12 mouse cellular contexts compared by ENCODE assay signal in the genomic region with DNA sequence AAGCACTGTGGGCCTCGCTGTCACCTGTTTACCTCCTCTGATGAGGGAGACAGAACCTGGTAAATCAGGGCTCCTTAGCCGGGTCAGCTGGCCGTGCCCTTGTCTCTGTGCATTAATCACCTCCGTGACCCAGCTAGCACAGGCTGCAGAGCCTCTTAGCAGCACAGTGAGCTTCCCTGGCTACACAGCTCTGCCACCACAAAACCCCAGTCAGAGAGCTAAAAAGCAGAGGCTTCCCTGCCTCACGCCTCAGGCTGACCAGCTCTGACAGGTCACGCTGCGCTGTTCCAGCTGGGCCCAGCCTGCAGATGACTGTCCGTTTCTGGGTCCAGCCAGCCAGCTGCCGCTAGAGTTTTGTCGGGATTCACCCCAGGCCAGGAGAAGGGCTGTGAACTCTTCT.
DNase-seq lines count a peak whose midpoint lies in the region; ATAC-seq and TF ChIP-seq lines count a peak whose summit lies in the region.
"Had no signal": no experiment of that assay in that cellular context is flagged by ENCODE, and none has a peak within 500 bp of the region (broad histone marks: within the 10 kb centered on the region; RNA-seq: fewer than 3 reads in every experiment).

No protein-coding gene starts in this region.

- no peak overlapping the region for H3K4me3 ChIP-seq in heart, adult 2 months
- no peak overlapping the region for H3K4me3 ChIP-seq in heart, embryonic 12.5 days
- no peak overlapping the region for H3K4me3 ChIP-seq in lung, embryonic 16.5 days (ENCODE audit: low read length)
- H3K4me3 ChIP-seq: embryonic facial prominence, embryonic 13.5 days; limb, embryonic 13.5 days had no signal

- H3K9me3 ChIP-seq in heart, embryonic 12.5 days (replicated peaks) = peaks cover 6% of the 10 kb centered on the region
- H3K9me3 ChIP-seq in lung, embryonic 16.5 days (ENCODE audit: control insufficient read depth, low read length) = no peaks in the 10 kb centered on the region
- H3K9me3 ChIP-seq: embryonic facial prominence, embryonic 13.5 days had no signal

- no peak overlapping the region for H3K9ac ChIP-seq in heart, adult 2 months (ENCODE audit: low read depth, low read length)
- no peak overlapping the region for H3K9ac ChIP-seq in heart, embryonic 12.5 days
- no peak overlapping the region for H3K9ac ChIP-seq in lung, embryonic 16.5 days (ENCODE audit: low read length)
- H3K9ac ChIP-seq: embryonic facial prominence, embryonic 13.5 days; limb, embryonic 13.5 days had no signal

- no peaks in the 10 kb centered on the region for H3K79me2 ChIP-seq in heart, adult 2 months (replicated peaks; ENCODE audit: control insufficient read depth, insufficient read depth, low read length)

- TF ChIP-seq POLR2A in heart, adult 2 months (IDR thresholded peaks at IDR 0.05; ENCODE audit: insufficient read depth, low read depth, low read length) = no peak
- no peak for TF ChIP-seq POLR2A in brain, embryonic 14.5 days (IDR thresholded peaks at IDR 0.05; ENCODE audit: borderline replicate concordance, extremely low read depth, insufficient read depth, insufficient read length, poor library complexity, severe bottlenecking)

- TF ChIP-seq EP300 in heart, adult 2 months (IDR thresholded peaks at IDR 0.05; ENCODE audit: insufficient read depth, low read depth, low read length) = no peak

- no peak for ATAC-seq in heart, embryonic 12.5 days (ENCODE audit: insufficient number of reproducible peaks, low FRiP score)
- 0 out of 2 replicates have a peak, but pooled peaks have one; percentile 23 for ATAC-seq in lung, embryonic 16.5 days (ENCODE audit: low read depth)
- ATAC-seq: activated CD4-positive, CD25-positive, alpha-beta regulatory T cell, adult 4 months had no signal

- intact Hi-C loops in heart, adult 2 months (cut with DNase I) = no loop called here

- H3K4me2 ChIP-seq in heart, embryonic 12.5 days = no peak overlapping the region
- H3K4me2 ChIP-seq in lung, embryonic 16.5 days (ENCODE audit: low read depth, low read length) = no peak overlapping the region
- H3K4me2 ChIP-seq: embryonic facial prominence, embryonic 13.5 days; limb, embryonic 13.5 days had no signal

- peak; percentile 60 to 62 for DNase-seq in heart, adult 2 months
- peak; percentile 25 for DNase-seq in brain, embryonic 14.5 days (ENCODE audit: low read depth)
- DNase-seq in heart, adult 9 months (ENCODE audit: low spot score in 2 of 2) = peak; percentile 57 to 58
- no peak for DNase-seq in layer of hippocampus, adult 9-10 months (ENCODE audit: low spot score)
- no peak for DNase-seq in cerebellum, adult 18-20 months
- DNase-seq in adrenal gland, adult 8-10 months = no peak
- DNase-seq: right cerebral cortex, postnatal 14 days had no signal

- TF ChIP-seq CTCF in heart, adult 2 months (IDR thresholded peaks at IDR 0.05) = no peak
- TF ChIP-seq CTCF in brain, embryonic 14.5 days (IDR thresholded peaks at IDR 0.05; ENCODE audit: borderline replicate concordance, extremely low read depth, insufficient read depth, insufficient read length) = no peak

- no peak overlapping the region for H3K27ac ChIP-seq in heart, adult 2 months
- no peak overlapping the region for H3K27ac ChIP-seq in heart, embryonic 12.5 days (ENCODE audit: poor library complexity, severe bottlenecking)
- H3K27ac ChIP-seq in lung, embryonic 16.5 days (ENCODE audit: low read length) = no peak overlapping the region
- H3K27ac ChIP-seq: embryonic facial prominence, embryonic 13.5 days; limb, embryonic 13.5 days had no signal

- no peaks in the 10 kb centered on the region for H3K36me3 ChIP-seq in heart, adult 2 months (ENCODE audit: control insufficient read depth, insufficient read depth, low read length)
- no peaks in the 10 kb centered on the region for H3K36me3 ChIP-seq in heart, embryonic 12.5 days
- no peaks in the 10 kb centered on the region for H3K36me3 ChIP-seq in lung, embryonic 16.5 days (ENCODE audit: control insufficient read depth, insufficient read depth, low read length)
- H3K36me3 ChIP-seq: embryonic facial prominence, embryonic 13.5 days; limb, embryonic 13.5 days had no signal

- H3K27me3 ChIP-seq in heart, adult 2 months (ENCODE audit: control insufficient read depth, insufficient read depth, low read length) = no peaks in the 10 kb centered on the region
- no peaks in the 10 kb centered on the region for H3K27me3 ChIP-seq in heart, embryonic 12.5 days (replicated peaks)
- H3K27me3 ChIP-seq in lung, embryonic 16.5 days (ENCODE audit: control insufficient read depth, insufficient read depth, low read depth, low read length) = no peaks in the 10 kb centered on the region
- H3K27me3 ChIP-seq: limb, embryonic 13.5 days had no signal

- no peaks in the 10 kb centered on the region for H3K4me1 ChIP-seq in heart, adult 2 months (ENCODE audit: control insufficient read depth, insufficient read depth, low read length)
- H3K4me1 ChIP-seq in heart, embryonic 12.5 days (replicated peaks) = peaks cover 19% of the 10 kb centered on the region
- no peaks in the 10 kb centered on the region for H3K4me1 ChIP-seq in lung, embryonic 16.5 days (replicated peaks; ENCODE audit: control insufficient read depth, insufficient read depth, low read length)

- 83% methylated on average over 10 of the region's 10 CpGs for WGBS in heart, adult 2 months
- WGBS in heart, embryonic 12.5 days = 59% methylated on average over 10 of the region's 10 CpGs
- WGBS in lung, embryonic 16.5 days = 51% methylated on average over 10 of the region's 10 CpGs

Comparison
In these comparisons a context has a peak if more than half of its experiments do, and no peak if none do; other contexts are left out.
1. DNase-seq: peak in heart, adult 2 months (2 of 2), brain, embryonic 14.5 days (single experiment) and heart, adult 9 months (2 of 2); none in layer of hippocampus, adult 9-10 months (single experiment), cerebellum, adult 18-20 months (0 of 2) and adrenal gland, adult 8-10 months (single experiment).